In the genomic region with DNA sequence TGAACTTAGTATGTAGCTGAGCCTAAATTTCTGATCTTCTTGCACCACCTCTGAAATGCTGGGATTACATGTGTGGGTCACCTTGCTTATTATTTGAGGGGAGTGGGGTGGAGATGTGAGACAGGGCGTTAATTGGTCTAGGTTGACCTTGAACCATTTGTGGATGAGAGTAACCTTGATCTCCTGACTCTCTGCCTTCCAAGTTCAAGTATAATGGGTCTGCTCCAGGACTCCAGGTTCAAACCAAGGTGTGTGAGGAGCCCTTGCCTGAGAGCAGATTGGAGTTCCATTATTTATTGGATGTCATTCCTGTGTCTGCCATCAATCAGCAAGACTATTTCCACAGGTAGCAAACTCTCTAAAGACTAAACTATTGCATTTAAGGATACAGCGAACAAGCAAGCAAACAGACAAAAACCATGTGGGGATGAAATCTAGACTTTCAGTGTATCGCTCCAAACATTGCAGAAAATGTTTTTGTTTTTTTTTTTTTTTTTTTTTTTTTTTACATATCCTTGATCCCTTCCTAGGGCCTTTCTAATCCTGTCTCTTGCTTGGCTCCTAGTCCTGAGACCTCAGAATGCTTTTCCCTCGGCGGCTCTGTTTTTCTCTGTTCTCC, we compare ENCODE assay signal across 8 mouse cellular contexts. TPM values are rescaled to one million over a fixed set of nuclear protein-coding genes. Genes with fewer than 3 reads are reported as not detected.
A peak's percentile ranks its signal among the peaks of the same experiment; 100 is the strongest.
DNase-seq lines count a peak whose midpoint lies in the region; ATAC-seq and TF ChIP-seq lines count a peak whose summit lies in the region.
"Had no signal": no experiment of that assay in that cellular context is flagged by ENCODE, and none has a peak within 500 bp of the region (broad histone marks: within the 10 kb centered on the region; RNA-seq: fewer than 3 reads in every experiment).

No protein-coding gene starts in this region.

- WGBS in neural tube, embryonic 11.5 days = 44% methylated on average over 5 of the region's 5 CpGs
- 44% methylated on average over 5 of the region's 5 CpGs for WGBS in forebrain, embryonic 15.5 days
- WGBS in liver, embryonic 12.5 days (ENCODE audit: insufficient replicate concordance) = 32% methylated on average over 5 of the region's 5 CpGs
- 46% methylated on average over 5 of the region's 5 CpGs for WGBS in stomach, postnatal 0 days

- no peak overlapping the region; the same call in 1 of the 2 replicates for H3K9ac ChIP-seq in neural tube, embryonic 11.5 days (ENCODE audit: low read length)
- peak overlapping the region; percentile 63 for H3K9ac ChIP-seq in forebrain, embryonic 15.5 days (replicated peaks)
- H3K9ac ChIP-seq in liver, embryonic 12.5 days = no peak overlapping the region
- H3K9ac ChIP-seq in stomach, postnatal 0 days (ENCODE audit: low read length) = no peak overlapping the region

- H3K4me2 ChIP-seq in neural tube, embryonic 11.5 days (ENCODE audit: low read depth) = peak overlapping the region; percentile 97
- H3K4me2 ChIP-seq in forebrain, embryonic 15.5 days (replicated peaks) = peak overlapping the region; percentile 94
- peak overlapping the region; percentile 76 for H3K4me2 ChIP-seq in liver, embryonic 12.5 days
- peak overlapping the region; percentile 78 for H3K4me2 ChIP-seq in stomach, postnatal 0 days (replicated peaks; ENCODE audit: low read depth)

- no peak for TF ChIP-seq EP300 in stomach, postnatal 0 days (optimal IDR thresholded peaks at IDR 0.05)

- H3K27ac ChIP-seq in neural tube, embryonic 11.5 days (ENCODE audit: low read depth, low read length) = no peak overlapping the region
- H3K27ac ChIP-seq in forebrain, embryonic 15.5 days (replicated peaks) = peak overlapping the region; percentile 68
- H3K27ac ChIP-seq in liver, embryonic 12.5 days = no peak overlapping the region
- H3K27ac ChIP-seq in stomach, postnatal 0 days (replicated peaks) = no peak overlapping the region

- peaks cover 2% of the 10 kb centered on the region; the same call in 1 of the 2 replicates for H3K4me1 ChIP-seq in neural tube, embryonic 11.5 days (ENCODE audit: control insufficient read depth, insufficient read depth, low read length)
- H3K4me1 ChIP-seq in forebrain, embryonic 15.5 days = peaks cover 3% of the 10 kb centered on the region
- H3K4me1 ChIP-seq in liver, embryonic 12.5 days = peaks cover 24% of the 10 kb centered on the region
- no peaks in the 10 kb centered on the region; the same call in 1 of the 2 replicates for H3K4me1 ChIP-seq in stomach, postnatal 0 days (replicated peaks; ENCODE audit: control insufficient read depth, insufficient read depth)

- peaks cover 2% of the 10 kb centered on the region; the same call in 1 of the 2 replicates for H3K27me3 ChIP-seq in neural tube, embryonic 11.5 days (ENCODE audit: control insufficient read depth, insufficient read depth, low read length)
- 0 out of 2 replicates have a peak, but pooled peaks cover 3% of the 10 kb centered on the region for H3K27me3 ChIP-seq in forebrain, embryonic 15.5 days
- H3K27me3 ChIP-seq in liver, embryonic 12.5 days (replicated peaks) = peaks cover 28% of the 10 kb centered on the region
- no peaks in the 10 kb centered on the region for H3K27me3 ChIP-seq in stomach, postnatal 0 days (ENCODE audit: control insufficient read depth, insufficient read depth, low read length)

- H3K36me3 ChIP-seq in neural tube, embryonic 11.5 days (ENCODE audit: control insufficient read depth, insufficient read depth, low read length) = no peaks in the 10 kb centered on the region
- no peaks in the 10 kb centered on the region for H3K36me3 ChIP-seq in forebrain, embryonic 15.5 days
- H3K36me3 ChIP-seq in liver, embryonic 12.5 days = no peaks in the 10 kb centered on the region
- no peaks in the 10 kb centered on the region for H3K36me3 ChIP-seq in stomach, postnatal 0 days (ENCODE audit: control insufficient read depth, insufficient read depth, low read length)

- TF ChIP-seq CTCF in stomach, postnatal 0 days (IDR thresholded peaks at IDR 0.05; ENCODE audit: low read depth) = no peak

- ATAC-seq in neural tube, embryonic 11.5 days (ENCODE audit: insufficient read depth, low FRiP score, low TSS enrichment) = no peak
- no peak for ATAC-seq in forebrain, embryonic 15.5 days (replicated peaks)
- ATAC-seq in liver, embryonic 12.5 days = no peak
- no peak for ATAC-seq in stomach, postnatal 0 days (ENCODE audit: low FRiP score, low TSS enrichment)

- DNase-seq in neural tube, embryonic 11.5 days (ENCODE audit: low spot score) = no peak
- DNase-seq in neural tube, embryonic 10.5 days (ENCODE audit: extremely low spot score, low spot score) = no peak
- DNase-seq in stomach, postnatal 0 days (ENCODE audit: low spot score) = no peak
- DNase-seq in left cerebral cortex, adult 9 months (ENCODE audit: low spot score in 2 of 2) = no peak
- no peak for DNase-seq in urinary bladder, adult 18-20 months (ENCODE audit: low spot score in 2 of 2)

- H3K4me3 ChIP-seq in neural tube, embryonic 11.5 days (ENCODE audit: low read depth, low read length) = peak overlapping the region; percentile 47
- H3K4me3 ChIP-seq in forebrain, embryonic 15.5 days = peak overlapping the region; percentile 51
- peak overlapping the region; percentile 55 for H3K4me3 ChIP-seq in liver, embryonic 12.5 days
- H3K4me3 ChIP-seq in stomach, postnatal 0 days (ENCODE audit: low read depth, low read length) = peak overlapping the region; percentile 45; the same call in 1 of the 2 replicates

- no peaks in the 10 kb centered on the region for H3K9me3 ChIP-seq in neural tube, embryonic 11.5 days (ENCODE audit: control insufficient read depth, low read length)
- no peaks in the 10 kb centered on the region for H3K9me3 ChIP-seq in forebrain, embryonic 15.5 days
- H3K9me3 ChIP-seq in liver, embryonic 12.5 days (replicated peaks) = no peaks in the 10 kb centered on the region
- no peaks in the 10 kb centered on the region for H3K9me3 ChIP-seq in stomach, postnatal 0 days (ENCODE audit: control insufficient read depth, low read length)

RNA-seq across cellular contexts. Expression of gene Lrrc2, which starts 1.7 kb away (rescaled TPM):
- 0.15 and 0.51 TPM in 2 replicates for polyA plus RNA-seq in neural tube, embryonic 11.5 days (2014; fragmentation: Nextera tagmentation; extraction: Ambion mirVana)
- 0.13 and 0.36 TPM in 2 replicates for polyA plus RNA-seq in forebrain, embryonic 15.5 days (2015; fragmentation: Nextera tagmentation; extraction: Ambion mirVana)
- polyA plus RNA-seq in liver, embryonic 12.5 days (2016; fragmentation: Nextera tagmentation; extraction: Ambion mirVana) = 0.12 and 0.26 TPM in 2 replicates
- polyA plus RNA-seq in stomach, postnatal 0 days (2015; fragmentation: Nextera tagmentation; extraction: Ambion mirVana) = 0.07 and 0.08 TPM in 2 replicates

RNA-seq across cellular contexts. Expression of gene Tdgf1, which starts 7.1 kb away (rescaled TPM):
- polyA plus RNA-seq in neural tube, embryonic 11.5 days (2014; fragmentation: Nextera tagmentation; extraction: Ambion mirVana) = not detected in 2 replicates
- polyA plus RNA-seq in forebrain, embryonic 15.5 days (2015; fragmentation: Nextera tagmentation; extraction: Ambion mirVana) = not detected in 2 replicates
- not detected in 2 replicates for polyA plus RNA-seq in liver, embryonic 12.5 days (2016; fragmentation: Nextera tagmentation; extraction: Ambion mirVana)
- 0.07 TPM in 1 of 2 replicates, not detected in the other for polyA plus RNA-seq in stomach, postnatal 0 days (2015; fragmentation: Nextera tagmentation; extraction: Ambion mirVana)
- polyA plus RNA-seq: adrenal gland, adult 2 months had no signal

RNA-seq across cellular contexts. Expression of gene Fam240a, which starts 36.4 kb away (rescaled TPM):
- polyA plus RNA-seq in neural tube, embryonic 11.5 days (2014; fragmentation: Nextera tagmentation; extraction: Ambion mirVana) = not detected in 2 replicates
- not detected in 2 replicates for polyA plus RNA-seq in forebrain, embryonic 15.5 days (2015; fragmentation: Nextera tagmentation; extraction: Ambion mirVana)
- not detected in 2 replicates for polyA plus RNA-seq in liver, embryonic 12.5 days (2016; fragmentation: Nextera tagmentation; extraction: Ambion mirVana)
- not detected in 2 replicates for polyA plus RNA-seq in stomach, postnatal 0 days (2015; fragmentation: Nextera tagmentation; extraction: Ambion mirVana)
- polyA plus RNA-seq: adrenal gland, adult 2 months had no signal

RNA-seq across cellular contexts. Expression of gene Rtp3, which starts 37.3 kb away (rescaled TPM):
- 0.09 TPM in 1 of 2 replicates, not detected in the other for polyA plus RNA-seq in neural tube, embryonic 11.5 days (2014; fragmentation: Nextera tagmentation; extraction: Ambion mirVana)
- not detected in 2 replicates for polyA plus RNA-seq in forebrain, embryonic 15.5 days (2015; fragmentation: Nextera tagmentation; extraction: Ambion mirVana)
- polyA plus RNA-seq in liver, embryonic 12.5 days (2016; fragmentation: Nextera tagmentation; extraction: Ambion mirVana) = 6.7 and 8.1 TPM in 2 replicates
- polyA plus RNA-seq in stomach, postnatal 0 days (2015; fragmentation: Nextera tagmentation; extraction: Ambion mirVana) = 0.11 TPM in 1 of 2 replicates, not detected in the other
